Mouse (Mus musculus) embryonic facial prominence, embryonic 12.5 days (tissue): ENCODE measurements around the gene Dock10. TPM values are rescaled to one million over a fixed set of nuclear protein-coding genes. Genes with fewer than 3 reads are reported as not detected.

ENCODE experiments used
- ATAC-seq: fragments of 200-750 bp; cut with Nextera tagmentation; 2 replicates; pipeline ENCODE4 v1.8.0; 2017; ENCODE audit not compliant: insufficient number of reproducible peaks, insufficient read depth, low FRiP score, low TSS enrichment
- H3K27ac ChIP-seq: fragments of 300-500 bp; sonication (generic); 2 replicates; pipeline ENCODE4 v1.5.1; 2016; ENCODE audit warnings: mild to moderate bottlenecking
- H3K27me3 ChIP-seq: fragments of 300-500 bp; sonication (generic); 2 replicates; pipeline ENCODE4 v1.6.1; 2016; ENCODE audit warnings: mild to moderate bottlenecking, moderate library complexity
- H3K36me3 ChIP-seq: fragments of 300-500 bp; sonication (generic); 2 replicates; pipeline ENCODE4 v1.6.1; 2016; ENCODE audit warnings: mild to moderate bottlenecking
- H3K4me1 ChIP-seq: fragments of 300-500 bp; sonication (generic); 2 replicates; pipeline ENCODE4 v1.6.1; 2016
- H3K4me2 ChIP-seq: fragments of 300-500 bp; sonication (generic); replicated peaks from 2 replicates; pipeline ENCODE4 v1.6.1; 2016; ENCODE audit warnings: mild to moderate bottlenecking, moderate library complexity
- H3K4me3 ChIP-seq: fragments of 300-500 bp; sonication (generic); 2 replicates; pipeline ENCODE4 v1.5.1; 2016; ENCODE audit warnings: mild to moderate bottlenecking
- H3K9ac ChIP-seq: fragments of 300-500 bp; sonication (generic); 2 replicates; pipeline ENCODE4 v1.6.1; 2016; ENCODE audit warnings: mild to moderate bottlenecking, moderate library complexity
- H3K9me3 ChIP-seq: fragments of 300-500 bp; sonication (generic); 2 replicates; pipeline ENCODE4 v1.6.1; 2016; ENCODE audit warnings: mild to moderate bottlenecking, moderate library complexity
- WGBS: fragments of 180-500 bp; shearing (Covaris S2); methylation state at CpG from one replicate; pipeline ENCODE4 v1.1.7; 2016; 5-methylcytosine and 5-hydroxymethylcytosine counted together
- polyA plus RNA-seq: library from polyadenylated mRNA; unstranded; fragments of >200 nt; fragmentation: Nextera tagmentation; extraction: Ambion mirVana; gene quantifications from 2 replicates; pipeline ENCODE4 v1.2.1, GENCODE M21; 2016

The Dock10 gene
- polyA plus RNA-seq, 1 experiment from 2014 or later: 6.4 TPM

DNA sequence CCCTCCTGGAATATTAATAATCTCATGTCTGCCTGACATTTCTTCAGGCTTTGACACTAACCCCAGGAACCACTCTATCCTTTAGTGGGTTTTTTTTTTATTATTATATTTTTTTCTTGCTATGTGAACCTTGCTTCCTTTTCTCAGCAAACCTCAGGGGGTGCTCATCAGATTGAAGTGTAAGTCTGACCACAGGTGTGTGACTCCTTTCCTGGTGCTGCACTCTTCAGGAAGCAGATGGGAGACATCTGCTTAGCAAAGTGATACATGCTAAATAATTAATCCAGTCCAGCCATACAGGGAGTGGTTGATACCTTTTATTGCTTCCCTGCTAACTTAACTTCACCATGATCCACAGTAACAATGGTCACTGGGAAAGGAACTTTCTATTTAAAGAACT lies 130.3 kb downstream of the Dock10 start:
- H3K27me3 ChIP-seq: no peaks in the 10 kb centered on the region
- H3K36me3 ChIP-seq: no peaks in the 10 kb centered on the region
- no peak for ATAC-seq
- peaks cover 10% of the 10 kb centered on the region for H3K4me1 ChIP-seq
- H3K9me3 ChIP-seq: no peaks in the 10 kb centered on the region
- H3K27ac ChIP-seq: no peak overlapping the region
- H3K9ac ChIP-seq: no peak overlapping the region
- H3K4me2 ChIP-seq: no peak overlapping the region
- no peak overlapping the region for H3K4me3 ChIP-seq

DNA sequence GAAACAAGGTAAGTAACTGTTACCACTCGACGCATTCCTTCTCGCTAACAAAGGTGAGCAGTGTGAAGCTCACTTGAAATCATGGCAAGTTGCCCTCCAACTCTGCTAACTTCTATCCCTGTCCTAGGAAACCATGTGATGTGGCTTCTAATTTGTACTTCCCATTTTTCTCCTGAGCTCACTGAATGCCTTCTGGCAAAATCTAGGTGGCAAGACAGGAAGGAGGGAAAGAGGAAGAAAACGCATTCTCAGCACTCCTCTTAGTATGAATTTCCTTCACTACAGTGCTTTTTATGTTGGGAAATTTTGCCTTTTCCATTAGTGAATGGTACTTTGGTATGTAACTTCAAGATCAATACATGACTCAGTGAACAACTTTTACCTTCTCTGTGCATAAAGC lies 131.5 kb downstream of the Dock10 start:
- no peak for ATAC-seq
- H3K4me2 ChIP-seq: no peak overlapping the region
- H3K27me3 ChIP-seq: no peaks in the 10 kb centered on the region
- H3K27ac ChIP-seq: no peak overlapping the region
- H3K9me3 ChIP-seq: no peaks in the 10 kb centered on the region
- no peak overlapping the region for H3K4me3 ChIP-seq
- no peaks in the 10 kb centered on the region for H3K36me3 ChIP-seq
- peaks cover 10% of the 10 kb centered on the region for H3K4me1 ChIP-seq
- no peak overlapping the region for H3K9ac ChIP-seq
- 86% methylated on average over 4 of the region's 4 CpGs for WGBS

GRCm38 (mm10) chr1:80625371-80625770 lies 133.0 kb downstream of the Dock10 start:
- WGBS: 73% methylated on average over 1 of the region's 1 CpGs
- peaks cover 4% of the 10 kb centered on the region; the same call in 1 of the 2 replicates for H3K4me1 ChIP-seq
- H3K27ac ChIP-seq: no peak overlapping the region

DNA sequence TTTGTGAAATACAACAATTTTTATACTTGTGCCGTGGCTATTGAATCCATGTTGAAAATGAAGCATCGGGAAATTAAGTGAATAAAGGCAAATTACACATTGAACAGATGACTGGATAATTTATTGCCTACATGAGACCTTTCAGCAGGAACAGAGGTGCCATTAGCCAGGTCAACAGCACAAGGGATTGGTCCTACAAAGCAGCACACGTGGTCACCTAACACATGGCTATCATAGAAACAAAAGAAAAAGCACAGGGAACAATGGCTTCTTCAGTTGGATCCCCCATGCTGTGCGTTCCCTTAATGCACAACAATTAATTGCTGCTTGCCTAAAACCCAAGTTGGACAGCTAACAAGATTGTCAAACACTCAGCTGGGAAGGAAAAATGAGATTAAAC lies 133.8 kb downstream of the Dock10 start:
- Histone ChIP-seq H3K4me3 (no peak overlapping the region), H3K27me3 (no peaks in the 10 kb centered on the region), H3K4me1 (no peaks in the 10 kb centered on the region), H3K27ac (no peak overlapping the region), H3K9ac (no peak overlapping the region), H3K9me3 (no peaks in the 10 kb centered on the region), H3K36me3 (no peaks in the 10 kb centered on the region), H3K4me2 (no peak overlapping the region)
- 78% methylated on average over 4 of the region's 4 CpGs for WGBS
- no peak for ATAC-seq

More at GRCm38 (mm10) chr1:80625371-80625770, 133.0 kb downstream of the Dock10 start:
- no peaks in the 10 kb centered on the region for H3K9me3 ChIP-seq
- H3K4me3 ChIP-seq: no peak overlapping the region
- no peaks in the 10 kb centered on the region for H3K36me3 ChIP-seq
- H3K27me3 ChIP-seq: no peaks in the 10 kb centered on the region
- ATAC-seq: no peak
- H3K4me2 ChIP-seq: no peak overlapping the region
- no peak overlapping the region for H3K9ac ChIP-seq

DNA sequence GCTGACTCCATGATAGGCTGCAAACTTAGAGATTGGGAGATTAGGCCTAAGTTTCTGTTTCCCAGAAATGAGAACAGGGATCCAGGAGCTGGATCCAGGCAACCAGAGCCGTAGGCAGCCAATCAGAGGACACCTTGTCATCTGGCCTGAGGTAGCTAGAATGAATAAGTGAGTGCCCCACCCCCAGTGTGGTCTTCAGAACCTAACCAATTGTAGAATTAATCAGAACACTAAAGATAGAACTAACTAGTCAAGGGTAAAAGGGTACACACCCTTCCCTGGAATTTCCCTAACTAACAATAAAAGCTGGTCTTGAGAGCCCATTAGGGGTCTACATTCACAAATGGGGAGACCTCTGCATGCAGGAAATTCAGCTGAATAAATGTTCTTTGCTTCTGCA lies 135.7 kb downstream of the Dock10 start:
- Histone ChIP-seq H3K9ac (no peak overlapping the region), H3K4me2 (no peak overlapping the region), H3K9me3 (no peaks in the 10 kb centered on the region), H3K27ac (no peak overlapping the region), H3K4me1 (no peaks in the 10 kb centered on the region), H3K4me3 (no peak overlapping the region), H3K27me3 (no peaks in the 10 kb centered on the region), H3K36me3 (no peaks in the 10 kb centered on the region)
- 88% methylated on average over 1 of the region's 1 CpGs for WGBS
- ATAC-seq: no peak

GRCm38 (mm10) chr1:80619100-80619499 lies 139.2 kb downstream of the Dock10 start:
- Histone ChIP-seq H3K27me3 (no peaks in the 10 kb centered on the region), H3K36me3 (no peaks in the 10 kb centered on the region)
- no peak for ATAC-seq

DNA sequence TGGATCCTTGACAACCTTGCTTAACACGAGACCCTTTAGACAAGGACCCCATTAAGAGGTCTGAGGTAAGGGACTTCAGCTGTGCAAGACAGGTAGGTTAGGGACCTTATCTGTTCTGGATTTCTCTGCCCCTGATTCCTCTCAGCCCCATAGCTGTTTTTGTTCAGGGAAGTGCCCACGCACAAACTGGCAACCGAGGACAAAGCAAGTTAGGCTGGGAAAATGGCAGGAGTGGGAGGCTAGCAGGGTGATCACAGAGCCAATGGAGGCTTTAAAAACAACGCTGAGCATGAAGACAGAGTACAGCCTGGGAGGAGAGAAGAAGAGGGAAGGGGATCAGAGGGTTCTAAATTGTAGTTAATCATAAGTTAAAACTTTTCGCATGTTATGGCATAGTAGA lies 141.7 kb downstream of the Dock10 start:
- Histone ChIP-seq H3K4me3 (no peak overlapping the region), H3K36me3 (no peaks in the 10 kb centered on the region), H3K9ac (no peak overlapping the region), H3K4me1 (no peaks in the 10 kb centered on the region), H3K27me3 (no peaks in the 10 kb centered on the region), H3K9me3 (no peaks in the 10 kb centered on the region), H3K4me2 (no peak overlapping the region), H3K27ac (no peak overlapping the region)
- ATAC-seq: no peak
- WGBS: 80% methylated on average over 5 of the region's 5 CpGs

More at GRCm38 (mm10) chr1:80619100-80619499, 139.2 kb downstream of the Dock10 start:
- WGBS: 54% methylated on average over 2 of the region's 2 CpGs
- H3K4me3 ChIP-seq: no peak overlapping the region
- H3K9ac ChIP-seq: no peak overlapping the region
- no peak overlapping the region for H3K27ac ChIP-seq
- no peaks in the 10 kb centered on the region for H3K4me1 ChIP-seq
- H3K9me3 ChIP-seq: no peaks in the 10 kb centered on the region
- H3K4me2 ChIP-seq: no peak overlapping the region

- WGBS: 92% methylated on average over 5 of the region's 5 CpGs
- H3K4me2 ChIP-seq: no peak overlapping the region
- H3K36me3 ChIP-seq: no peaks in the 10 kb centered on the region
- no peaks in the 10 kb centered on the region for H3K27me3 ChIP-seq
- no peak overlapping the region for H3K27ac ChIP-seq
- no peak for ATAC-seq
- H3K4me1 ChIP-seq: no peaks in the 10 kb centered on the region
- no peak overlapping the region for H3K9ac ChIP-seq
- H3K9me3 ChIP-seq: no peaks in the 10 kb centered on the region
- H3K4me3 ChIP-seq: no peak overlapping the region
Observed at GRCm38 (mm10) chr1:80614750-80615149, 143.6 kb downstream of the Dock10 start.

DNA sequence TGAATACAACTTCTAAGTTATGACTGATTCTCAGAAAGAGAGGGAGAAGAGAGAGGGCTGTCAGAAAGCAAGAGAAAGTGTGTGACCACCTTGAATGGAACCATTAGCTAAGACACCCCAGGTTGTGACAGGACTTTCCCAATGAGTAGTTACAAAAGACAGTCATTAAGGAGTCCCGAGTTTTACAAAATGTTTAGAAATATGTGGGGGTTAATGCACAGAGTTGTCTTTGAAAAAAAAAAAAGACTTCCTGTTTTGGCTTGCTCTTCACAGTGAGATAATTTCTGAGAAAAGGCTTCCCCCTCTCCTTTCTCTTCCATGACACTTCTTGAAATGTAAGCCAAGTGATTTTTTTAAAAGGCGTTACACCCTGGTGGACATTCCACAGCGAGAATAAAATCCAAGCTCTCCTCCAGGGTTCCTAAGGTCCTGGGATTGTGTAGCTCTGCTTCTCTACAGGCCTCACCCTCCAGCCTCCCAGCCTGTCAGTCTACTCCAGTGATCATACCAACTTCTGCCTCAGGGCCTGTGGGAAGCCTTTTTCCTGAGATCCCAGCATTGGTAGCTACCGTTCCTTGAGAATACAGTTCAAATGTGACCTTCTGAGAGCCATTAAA lies 144.8 kb downstream of the Dock10 start:
- no peak overlapping the region for H3K9ac ChIP-seq
- H3K4me2 ChIP-seq: no peak overlapping the region
- H3K9me3 ChIP-seq: no peaks in the 10 kb centered on the region
- no peaks in the 10 kb centered on the region for H3K27me3 ChIP-seq
- H3K27ac ChIP-seq: no peak overlapping the region
- H3K4me1 ChIP-seq: no peaks in the 10 kb centered on the region
- no peak overlapping the region for H3K4me3 ChIP-seq
- 80% methylated on average over 4 of the region's 4 CpGs for WGBS
- no peak for ATAC-seq
- no peaks in the 10 kb centered on the region for H3K36me3 ChIP-seq

DNA sequence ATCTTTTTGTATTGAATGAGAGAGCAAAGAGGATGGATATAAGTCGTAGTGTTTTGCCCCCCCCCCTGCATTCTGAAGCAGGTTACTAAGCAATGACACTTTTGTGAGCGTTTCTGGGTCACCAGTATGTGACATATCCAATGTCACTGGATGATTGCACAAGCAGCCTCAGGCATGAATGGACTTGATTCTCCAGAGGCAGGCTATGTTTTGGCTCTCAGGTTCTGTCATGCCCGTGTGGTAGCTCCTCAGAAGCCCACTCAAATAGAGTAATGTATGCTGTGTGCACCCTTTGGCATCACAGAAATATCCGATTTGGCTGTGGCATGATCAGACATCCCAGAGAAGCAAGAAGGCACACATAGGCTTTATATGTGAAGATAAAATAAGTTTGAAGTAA lies 150.8 kb downstream of the Dock10 start:
- Histone ChIP-seq H3K27me3 (no peaks in the 10 kb centered on the region), H3K36me3 (no peaks in the 10 kb centered on the region), H3K9me3 (no peaks in the 10 kb centered on the region), H3K9ac (no peak overlapping the region), H3K4me1 (no peaks in the 10 kb centered on the region), H3K4me3 (no peak overlapping the region), H3K4me2 (no peak overlapping the region), H3K27ac (no peak overlapping the region)
- no peak for ATAC-seq
- WGBS: 65% methylated on average over 4 of the region's 4 CpGs

DNA sequence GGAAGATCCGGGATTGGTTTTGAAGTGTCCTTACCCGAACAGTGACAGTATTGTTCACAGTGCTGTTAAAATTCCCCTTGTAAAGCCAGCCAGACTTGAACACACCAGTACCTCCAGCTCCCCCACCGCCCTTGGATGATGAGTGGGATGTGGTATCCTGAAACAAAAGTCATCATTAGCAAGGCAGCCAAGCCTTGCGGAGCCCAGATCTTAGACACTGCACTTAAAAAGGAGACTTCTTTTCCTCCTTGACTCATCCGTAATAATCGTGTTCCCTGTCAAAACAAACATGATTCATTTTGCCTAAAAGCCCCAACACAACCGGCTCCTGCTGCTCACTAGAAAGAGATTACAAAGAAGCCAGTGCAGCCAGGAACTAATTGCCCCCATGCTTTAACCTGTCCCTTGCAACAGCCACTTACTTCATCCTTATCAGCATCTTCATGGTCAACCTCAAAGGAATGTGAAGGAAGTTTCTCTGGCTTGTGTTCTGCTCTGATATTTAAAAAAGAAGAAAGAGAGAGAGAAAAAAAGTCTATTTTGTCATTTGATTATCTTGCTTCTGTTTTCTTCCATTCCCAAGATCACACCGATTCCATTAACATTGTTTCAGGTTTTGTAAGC lies 152.1 kb downstream of the Dock10 start:
- Histone ChIP-seq H3K4me2 (no peak overlapping the region), H3K9ac (no peak overlapping the region), H3K36me3 (no peaks in the 10 kb centered on the region), H3K4me1 (no peaks in the 10 kb centered on the region), H3K27me3 (no peaks in the 10 kb centered on the region), H3K9me3 (no peaks in the 10 kb centered on the region), H3K4me3 (no peak overlapping the region), H3K27ac (no peak overlapping the region)
- 54% methylated on average over 8 of the region's 8 CpGs for WGBS
- no peak for ATAC-seq

- H3K9me3 ChIP-seq: no peaks in the 10 kb centered on the region
- no peaks in the 10 kb centered on the region for H3K27me3 ChIP-seq
- H3K4me3 ChIP-seq: no peak overlapping the region
- H3K36me3 ChIP-seq: no peaks in the 10 kb centered on the region
- 83% methylated on average over 2 of the region's 2 CpGs for WGBS
- H3K4me2 ChIP-seq: no peak overlapping the region
- no peak overlapping the region for H3K27ac ChIP-seq
- ATAC-seq: no peak
- no peaks in the 10 kb centered on the region for H3K4me1 ChIP-seq
- no peak overlapping the region for H3K9ac ChIP-seq
Observed at GRCm38 (mm10) chr1:80604332-80604731, 154.0 kb downstream of the Dock10 start.
